Mouse (Mus musculus): ENCODE data around the gene Cass4. TPM values are rescaled to one million over a fixed set of nuclear protein-coding genes. Genes with fewer than 3 reads are reported as not detected.

Gene Cass4
- polyA plus RNA-seq, 1 experiment: 0.37 TPM

GRCm38 (mm10) chr2:172349776-172350175 lies 43.8 kb upstream of the Cass4 start:
- no peak for TF ChIP-seq POLR2A (IDR thresholded peaks at IDR 0.05; ENCODE audit: low read depth, low read length)
- no peak for TF ChIP-seq CTCF (IDR thresholded peaks at IDR 0.05; ENCODE audit: extremely low read depth, insufficient read length, insufficient replicate concordance, low read depth, low read length)
- H3K27ac ChIP-seq (ENCODE audit: insufficient read depth, low read depth, low read length): no peak overlapping the region
- no peak overlapping the region for H3K4me3 ChIP-seq (ENCODE audit: low read depth, low read length)
- no peaks in the 10 kb centered on the region for H3K27me3 ChIP-seq (ENCODE audit: control insufficient read depth, insufficient read depth, low read length)
- H3K36me3 ChIP-seq (ENCODE audit: control insufficient read depth, insufficient read depth, low read length): peaks cover 10% of the 10 kb centered on the region
- WGBS: 82% methylated on average over 14 of the region's 14 CpGs
- H3K4me1 ChIP-seq (ENCODE audit: control insufficient read depth, insufficient read depth, insufficient read length, low read length): peaks cover 2% of the 10 kb centered on the region

DNA sequence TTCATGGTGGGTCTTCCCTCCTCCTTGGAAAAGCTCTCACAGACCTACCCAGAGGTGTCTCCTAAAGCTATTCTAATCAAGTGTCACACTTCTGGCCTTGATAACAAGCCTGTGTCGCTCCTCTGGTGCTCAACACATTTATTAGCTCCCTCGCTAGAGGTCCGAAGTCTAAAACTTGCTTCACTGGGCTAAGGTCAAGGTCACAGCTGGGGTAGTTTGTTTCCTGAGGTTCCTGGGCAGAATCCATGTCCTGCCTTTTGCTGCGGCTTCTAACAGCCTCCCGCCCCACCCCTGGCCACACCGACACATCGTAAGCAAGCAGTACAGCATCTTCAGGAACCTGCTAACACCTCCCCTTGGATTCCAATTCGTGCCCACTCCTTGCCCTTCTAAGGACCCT lies 42.8 kb upstream of the Cass4 start:
- Histone ChIP-seq H3K4me1 (ENCODE audit: control insufficient read depth, insufficient read depth, insufficient read length, low read length) (peaks cover 2% of the 10 kb centered on the region), H3K27ac (ENCODE audit: insufficient read depth, low read depth, low read length) (no peak overlapping the region), H3K27me3 (ENCODE audit: control insufficient read depth, insufficient read depth, low read length) (no peaks in the 10 kb centered on the region), H3K36me3 (ENCODE audit: control insufficient read depth, insufficient read depth, low read length) (peaks cover 16% of the 10 kb centered on the region), H3K4me3 (ENCODE audit: low read depth, low read length) (no peak overlapping the region)
- TF ChIP-seq POLR2A (IDR thresholded peaks at IDR 0.05; ENCODE audit: low read depth, low read length) (no peak), CTCF (IDR thresholded peaks at IDR 0.05; ENCODE audit: extremely low read depth, insufficient read length, insufficient replicate concordance, low read depth, low read length) (no peak)
- 73% methylated on average over 8 of the region's 8 CpGs for WGBS

- H3K27ac ChIP-seq (ENCODE audit: insufficient read depth, low read depth, low read length): no peak overlapping the region
- 89% methylated on average over 9 of the region's 9 CpGs for WGBS
- H3K4me1 ChIP-seq (ENCODE audit: control insufficient read depth, insufficient read depth, insufficient read length, low read length): peaks cover 2% of the 10 kb centered on the region
- no peak overlapping the region for H3K4me3 ChIP-seq (ENCODE audit: low read depth, low read length)
- peaks cover 31% of the 10 kb centered on the region for H3K36me3 ChIP-seq (ENCODE audit: control insufficient read depth, insufficient read depth, low read length)
- no peaks in the 10 kb centered on the region for H3K27me3 ChIP-seq (ENCODE audit: control insufficient read depth, insufficient read depth, low read length)
- TF ChIP-seq CTCF (IDR thresholded peaks at IDR 0.05; ENCODE audit: extremely low read depth, insufficient read length, insufficient replicate concordance, low read depth, low read length) (no peak), POLR2A (IDR thresholded peaks at IDR 0.05; ENCODE audit: low read depth, low read length) (no peak)
These were observed 40.4 kb upstream of the Cass4 start for GRCm38 (mm10) chr2:172353218-172353617.

DNA sequence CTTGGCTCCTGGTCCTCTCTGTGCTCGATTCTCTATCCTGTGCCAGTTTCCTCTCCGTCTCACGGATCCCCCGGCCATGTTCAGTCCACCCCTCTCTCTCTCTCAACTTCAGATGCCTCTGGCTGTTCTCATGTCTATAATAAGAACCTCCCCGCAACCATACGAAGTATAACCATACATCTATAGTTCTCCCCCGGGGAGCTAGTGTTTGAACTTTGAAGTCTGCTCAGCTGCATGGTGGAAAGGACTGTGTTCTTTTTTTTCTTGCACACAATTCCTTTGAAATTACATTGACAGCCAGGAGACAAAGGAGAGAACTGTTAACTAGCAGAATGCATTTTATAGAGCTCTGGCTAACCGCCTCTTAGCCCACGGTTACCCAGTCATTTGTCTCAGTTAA lies 38.8 kb upstream of the Cass4 start:
- Histone ChIP-seq H3K4me3 (ENCODE audit: low read depth, low read length) (no peak overlapping the region), H3K4me1 (ENCODE audit: control insufficient read depth, insufficient read depth, insufficient read length, low read length) (peaks cover 2% of the 10 kb centered on the region), H3K27ac (ENCODE audit: insufficient read depth, low read depth, low read length) (no peak overlapping the region), H3K36me3 (ENCODE audit: control insufficient read depth, insufficient read depth, low read length) (peaks cover 41% of the 10 kb centered on the region), H3K27me3 (ENCODE audit: control insufficient read depth, insufficient read depth, low read length) (no peaks in the 10 kb centered on the region)
- TF ChIP-seq CTCF (IDR thresholded peaks at IDR 0.05; ENCODE audit: extremely low read depth, insufficient read length, insufficient replicate concordance, low read depth, low read length) (no peak), POLR2A (IDR thresholded peaks at IDR 0.05; ENCODE audit: low read depth, low read length) (no peak)
- 79% methylated on average over 9 of the region's 9 CpGs for whole genome bisulfite sequencing

GRCm38 (mm10) chr2:172355833-172356232 lies 37.8 kb upstream of the Cass4 start:
- WGBS: 85% methylated on average over 5 of the region's 5 CpGs
- TF ChIP-seq CTCF (IDR thresholded peaks at IDR 0.05; ENCODE audit: extremely low read depth, insufficient read length, insufficient replicate concordance, low read depth, low read length): no peak
- no peak for TF ChIP-seq POLR2A (IDR thresholded peaks at IDR 0.05; ENCODE audit: low read depth, low read length)
- peaks cover 41% of the 10 kb centered on the region for H3K36me3 ChIP-seq (ENCODE audit: control insufficient read depth, insufficient read depth, low read length)
- H3K27me3 ChIP-seq (ENCODE audit: control insufficient read depth, insufficient read depth, low read length): no peaks in the 10 kb centered on the region
- no peak overlapping the region for H3K27ac ChIP-seq (ENCODE audit: insufficient read depth, low read depth, low read length)
- H3K4me3 ChIP-seq (ENCODE audit: low read depth, low read length): no peak overlapping the region
- H3K4me1 ChIP-seq (ENCODE audit: control insufficient read depth, insufficient read depth, insufficient read length, low read length): peaks cover 2% of the 10 kb centered on the region

GRCm38 (mm10) chr2:172363176-172363575 lies 30.4 kb upstream of the Cass4 start:
- Histone ChIP-seq H3K36me3 (ENCODE audit: control insufficient read depth, insufficient read depth, low read length) (peaks cover 29% of the 10 kb centered on the region), H3K4me1 (ENCODE audit: control insufficient read depth, insufficient read depth, insufficient read length, low read length) (no peaks in the 10 kb centered on the region), H3K27ac (ENCODE audit: insufficient read depth, low read depth, low read length) (no peak overlapping the region), H3K27me3 (ENCODE audit: control insufficient read depth, insufficient read depth, low read length) (no peaks in the 10 kb centered on the region), H3K4me3 (ENCODE audit: low read depth, low read length) (no peak overlapping the region)
- no peak for TF ChIP-seq POLR2A (IDR thresholded peaks at IDR 0.05; ENCODE audit: low read depth, low read length)
- no peak for TF ChIP-seq CTCF (IDR thresholded peaks at IDR 0.05; ENCODE audit: extremely low read depth, insufficient read length, insufficient replicate concordance, low read depth, low read length)
- 87% methylated on average over 7 of the region's 7 CpGs for WGBS

- H3K27me3 ChIP-seq (ENCODE audit: control insufficient read depth, insufficient read depth, low read length): no peaks in the 10 kb centered on the region
- peaks cover 18% of the 10 kb centered on the region for H3K36me3 ChIP-seq (ENCODE audit: control insufficient read depth, insufficient read depth, low read length)
- under 1% methylated on average over 66 of the region's 66 CpGs for WGBS
- peaks cover 5% of the 10 kb centered on the region for H3K4me1 ChIP-seq (ENCODE audit: control insufficient read depth, insufficient read depth, insufficient read length, low read length)
- peak within 1 kb of the TSS; percentile 83 for H3K27ac ChIP-seq (ENCODE audit: insufficient read depth, low read depth, low read length)
- peak within 1 kb of the TSS; percentile 85 for H3K4me3 ChIP-seq (ENCODE audit: low read depth, low read length)
- peak; percentile 47 for TF ChIP-seq POLR2A (IDR thresholded peaks at IDR 0.05; ENCODE audit: low read depth, low read length)
- TF ChIP-seq CTCF (IDR thresholded peaks at IDR 0.05; ENCODE audit: extremely low read depth, insufficient read length, insufficient replicate concordance, low read depth, low read length): no peak
These were observed 23.0 kb upstream of the Cass4 start, which contains the start of the genes Aurka and Cstf1 for GRCm38 (mm10) chr2:172370411-172371223. Aurka (minus strand) TSS chr2:172370535. Cstf1 (plus strand) TSS chr2:172370681.

Measured in small intestine, adult 2 months (tissue).